Mouse (Mus musculus): ENCODE results near the gene Ints6.

- TF ChIP-seq GATA1 (IDR thresholded peaks at IDR 0.05; ENCODE audit: low read length), result no peak
- TF ChIP-seq TAL1 (IDR thresholded peaks at IDR 0.05; ENCODE audit: low read length), result no peak
These were observed 1.1 kb downstream of the Ints6 start for GRCm38 (mm10) chr14:62759771-62760320.
